Mouse (Mus musculus) olfactory bulb, adult 2 months (tissue): ENCODE measurements around the gene Ces3b.

Source experiments
- CTCF ChIP-seq: fragments of 200-500 bp; IDR thresholded peaks from 2 replicates; pipeline ENCODE4 v1.5.1; 2012; ENCODE audit warnings: low read depth, mild to moderate bottlenecking, low read length, moderate library complexity; ENCODE audit not compliant: insufficient read depth
- POLR2A ChIP-seq: fragments of 200-500 bp; IDR thresholded peaks from 2 replicates; pipeline ENCODE4 v1.6.1; 2012; ENCODE audit warnings: mild to moderate bottlenecking, low read depth, low read length, moderate library complexity; ENCODE audit not compliant: insufficient read depth

- no peak for TF ChIP-seq CTCF
- no peak for TF ChIP-seq POLR2A
These were observed 23.5 kb upstream of the Ces3b start for GRCm38 (mm10) chr8:105060056-105060455.
